Mouse (Mus musculus) heart, postnatal 0 days (tissue): ENCODE data around the gene Phldb1.

Experiments used
- CTCF ChIP-seq: IDR thresholded peaks from 2 replicates; pipeline ENCODE4 v1.5.1; 2016; ENCODE audit warnings: antibody characterized with exemption, control low read depth, low read depth
- EP300 ChIP-seq: IDR thresholded peaks from 2 replicates; pipeline ENCODE4 v1.6.1; 2016; ENCODE audit warnings: antibody characterized with exemption, low read depth

GRCm38 (mm10) chr9:44641616-44642015, 93.4 kb downstream of the Phldb1 start:
- no peak for TF ChIP-seq CTCF
- no peak for TF ChIP-seq EP300
